Mouse (Mus musculus) small intestine, adult 2 months (tissue): Measurements from ENCODE around the gene Ly6g. TPM values are rescaled to one million over a fixed set of nuclear protein-coding genes. Genes with fewer than 3 reads are reported as not detected.
A peak's percentile ranks its signal among the peaks of the same experiment; 100 is the strongest.
"Not testable (repeated sequence)": the region's sequence is repeated elsewhere in the genome, so short reads cannot be mapped to it uniquely, and the experiment has no call there.

ENCODE experiments used
- H3K27ac ChIP-seq: fragments of 200-500 bp; 2 replicates; pipeline ENCODE4 v1.5.1; 2012; ENCODE audit warnings: low read depth, low read length, control low read depth, inconsistent platforms; ENCODE audit not compliant: insufficient read depth
- H3K27me3 ChIP-seq: fragments of 200-500 bp; 2 replicates; pipeline ENCODE4 v1.6.1; 2012; ENCODE audit warnings: mild to moderate bottlenecking, moderate library complexity, low read length, inconsistent platforms; ENCODE audit not compliant: control insufficient read depth, insufficient read depth
- H3K36me3 ChIP-seq: fragments of 200-500 bp; 2 replicates; pipeline ENCODE4 v1.6.1; 2012; ENCODE audit warnings: mild to moderate bottlenecking, low read length, control low read depth, inconsistent platforms; ENCODE audit not compliant: control insufficient read depth, insufficient read depth
- H3K4me1 ChIP-seq: fragments of 200-500 bp; 2 replicates; pipeline ENCODE4 v1.6.1; 2012; ENCODE audit warnings: low read length, inconsistent platforms, mixed read lengths; ENCODE audit not compliant: control insufficient read depth, insufficient read depth, insufficient read length
- H3K4me3 ChIP-seq: fragments of 200-500 bp; 2 replicates; pipeline ENCODE4 v1.5.1; 2012; ENCODE audit warnings: low read depth, mild to moderate bottlenecking, control low read depth, inconsistent platforms, low read length, moderate library complexity
- CTCF ChIP-seq: fragments of 200-500 bp; IDR thresholded peaks from 2 replicates; pipeline ENCODE4 v1.5.1; 2012; ENCODE audit warnings: low read depth, mild to moderate bottlenecking, control low read depth, inconsistent platforms, low read length, moderate library complexity, mixed read lengths; ENCODE audit not compliant: insufficient replicate concordance, insufficient read length; ENCODE audit errors: extremely low read depth
- POLR2A ChIP-seq: fragments of 200-500 bp; IDR thresholded peaks from 2 replicates; pipeline ENCODE4 v1.6.1; 2012; ENCODE audit warnings: low read depth, mild to moderate bottlenecking, control low read depth, inconsistent platforms, low read length, moderate library complexity
- WGBS: fragments of 180-500 bp; shearing (Covaris S2); methylation state at CpG from one replicate; pipeline ENCODE4 v1.1.7; 2018; 5-methylcytosine and 5-hydroxymethylcytosine counted together
- polyA plus RNA-seq: library from polyadenylated mRNA; depleted of rRNA; stranded (reverse); fragments of >200 nt; gene quantifications from 2 replicates; pipeline ENCODE4 v1.2.3, GENCODE M21; 2012; rRNA removed

Ly6g gene
- polyA plus RNA-seq = not detected in 2 replicates

GRCm38 (mm10) chr15:75154940-75155339 lies at the start of gene Ly6g:
Gene Ly6g (plus strand): TSS chr15:75155240.
- Histone ChIP-seq H3K27ac (no peak within 1 kb of the TSS), H3K27me3 (no peaks in the 10 kb centered on the region), H3K4me3 (no peak within 1 kb of the TSS), H3K36me3 (no peaks in the 10 kb centered on the region), H3K4me1 (no peaks in the 10 kb centered on the region)
- TF ChIP-seq POLR2A (no peak), CTCF (no peak)
- WGBS = 100% methylated on average over 1 of the region's 1 CpGs

- H3K4me3 ChIP-seq, H3K36me3 ChIP-seq, H3K27me3 ChIP-seq, H3K27ac ChIP-seq, H3K4me1 ChIP-seq: not testable (repeated sequence)
- WGBS = 35% methylated on average over 2 of the region's 5 CpGs
Measured at GRCm38 (mm10) chr15:75110424-75110823, 44.6 kb upstream of the Ly6g start.

- not testable (repeated sequence) for H3K4me3 ChIP-seq
Measured at GRCm38 (mm10) chr15:75111861-75112630, 43.0 kb upstream of the Ly6g start, which contains the start of gene Ly6c2. Gene Ly6c2 (minus strand): TSS chr15:75111970.

GRCm38 (mm10) chr15:75116525-75116924 lies 38.5 kb upstream of the Ly6g start:
- TF ChIP-seq POLR2A (no peak), CTCF (no peak)
- no peaks in the 10 kb centered on the region for H3K4me1 ChIP-seq
- no peak overlapping the region for H3K4me3 ChIP-seq
- no peak overlapping the region for H3K27ac ChIP-seq
- 86% methylated on average over 2 of the region's 2 CpGs for WGBS
- no peaks in the 10 kb centered on the region for H3K36me3 ChIP-seq
- no peaks in the 10 kb centered on the region for H3K27me3 ChIP-seq

More at GRCm38 (mm10) chr15:75111861-75112630, 43.0 kb upstream of the Ly6g start, which contains the start of gene Ly6c2:
- not testable (repeated sequence) for H3K27ac ChIP-seq, H3K4me1 ChIP-seq, H3K27me3 ChIP-seq, H3K36me3 ChIP-seq
- WGBS = 58% methylated on average over 1 of the region's 1 CpGs

DNA sequence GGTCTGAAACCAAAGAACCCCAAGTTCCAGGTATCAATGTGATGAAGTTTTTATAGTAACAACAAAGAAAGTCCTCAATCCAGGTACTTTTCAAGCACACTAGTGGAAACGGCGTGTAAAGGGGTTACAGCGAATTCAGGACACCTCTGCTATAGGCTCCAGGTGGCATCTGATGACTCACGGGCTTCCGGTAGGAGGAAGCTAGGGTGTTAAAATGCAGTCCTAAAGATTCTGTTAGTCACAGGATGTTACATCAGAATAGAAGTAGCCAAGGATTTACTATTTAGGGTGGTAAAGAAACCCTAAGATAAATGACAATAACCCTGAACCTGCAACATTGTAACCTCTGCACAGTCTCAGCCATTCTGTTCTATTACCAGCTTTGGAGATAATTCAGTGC lies 37.6 kb upstream of the Ly6g start:
- H3K27ac ChIP-seq, H3K36me3 ChIP-seq, H3K27me3 ChIP-seq, H3K4me3 ChIP-seq, H3K4me1 ChIP-seq: not testable (repeated sequence)
- WGBS = 70% methylated on average over 5 of the region's 5 CpGs

GRCm38 (mm10) chr15:75118742-75119141 lies 36.3 kb upstream of the Ly6g start:
- 28% methylated on average over 5 of the region's 7 CpGs for WGBS
- not testable (repeated sequence) for H3K36me3 ChIP-seq, H3K27ac ChIP-seq, H3K27me3 ChIP-seq, H3K4me3 ChIP-seq, H3K4me1 ChIP-seq
- peak; percentile 48; the same call in 1 of the 2 replicates for TF ChIP-seq CTCF

- Histone ChIP-seq H3K27ac (no peak overlapping the region), H3K27me3 (no peaks in the 10 kb centered on the region), H3K36me3 (no peaks in the 10 kb centered on the region), H3K4me1 (no peaks in the 10 kb centered on the region), H3K4me3 (no peak overlapping the region)
- TF ChIP-seq CTCF (peak; percentile 54; the same call in 1 of the 2 replicates), POLR2A (no peak)
- 9% methylated on average over 2 of the region's 2 CpGs for WGBS
Measured at GRCm38 (mm10) chr15:75120066-75120465, 35.0 kb upstream of the Ly6g start.

- 52% methylated on average over 2 of the region's 2 CpGs for WGBS
- H3K4me3 ChIP-seq, H3K27me3 ChIP-seq, H3K36me3 ChIP-seq, H3K4me1 ChIP-seq, H3K27ac ChIP-seq: not testable (repeated sequence)
Measured at GRCm38 (mm10) chr15:75132346-75132745, 22.7 kb upstream of the Ly6g start.

GRCm38 (mm10) chr15:75135090-75135783 lies 19.8 kb upstream of the Ly6g start:
- H3K27ac ChIP-seq, H3K4me3 ChIP-seq: not testable (repeated sequence)
- WGBS = 60% methylated on average over 2 of the region's 2 CpGs

GRCm38 (mm10) chr15:75137739-75138138 lies 17.3 kb upstream of the Ly6g start:
- H3K27me3 ChIP-seq, H3K4me1 ChIP-seq, H3K27ac ChIP-seq, H3K4me3 ChIP-seq, H3K36me3 ChIP-seq: not testable (repeated sequence)
- 52% methylated on average over 3 of the region's 3 CpGs for WGBS

More at GRCm38 (mm10) chr15:75135090-75135783, 19.8 kb upstream of the Ly6g start:
- H3K4me1 ChIP-seq, H3K36me3 ChIP-seq, H3K27me3 ChIP-seq: not testable (repeated sequence)
